Mouse (Mus musculus) myocyte (in vitro differentiated cells): ENCODE measurements around the gene Lmo2.

Source experiments
- MAX ChIP-seq: IDR thresholded peaks from one replicate; pipeline ENCODE4 v1.6.1; 2011; ENCODE audit warnings: low read depth, mild to moderate bottlenecking, control low read depth
- MYOD1 ChIP-seq, 3 experiments: IDR thresholded peaks; one replicate each; pipeline ENCODE4 v1.6.1; 2011; ENCODE audit warnings: control low read depth in 2 of 3, low read depth in 2 of 3, mild to moderate bottlenecking in 2 of 3, moderate library complexity in 1 of 3; ENCODE audit not compliant: insufficient read length in 2 of 3, control insufficient read depth in 1 of 3
- MYOG ChIP-seq, 3 experiments: IDR thresholded peaks; one replicate each; pipeline ENCODE4 v1.6.1; 2011; ENCODE audit warnings: control low read depth in 2 of 3, low read depth in 2 of 3, mild to moderate bottlenecking in 2 of 3; ENCODE audit not compliant: insufficient read length in 2 of 3, control insufficient read depth in 1 of 3, insufficient read depth in 1 of 3
- POLR2A ChIP-seq: IDR thresholded peaks from one replicate; pipeline ENCODE4 v1.6.1; 2011; ENCODE audit warnings: low read depth, mild to moderate bottlenecking, control low read depth, moderate library complexity; ENCODE audit not compliant: insufficient read length
- POLR2AphosphoS2 ChIP-seq: IDR thresholded peaks from one replicate; pipeline ENCODE4 v1.6.1; 2011; ENCODE audit warnings: low read depth, control low read depth; ENCODE audit not compliant: insufficient read length
- TCF12 ChIP-seq: IDR thresholded peaks from one replicate; pipeline ENCODE4 v1.6.1; 2011; ENCODE audit warnings: mild to moderate bottlenecking, control low read depth; ENCODE audit not compliant: poor library complexity, insufficient read depth, severe bottlenecking
- TCF3 ChIP-seq: IDR thresholded peaks from one replicate; pipeline ENCODE4 v1.6.1; 2011; ENCODE audit warnings: low read depth, control low read depth; ENCODE audit not compliant: insufficient read length
- USF1 ChIP-seq: IDR thresholded peaks from one replicate; pipeline ENCODE4 v1.6.1; 2011; ENCODE audit warnings: low read depth, mild to moderate bottlenecking, control low read depth, moderate library complexity

DNA sequence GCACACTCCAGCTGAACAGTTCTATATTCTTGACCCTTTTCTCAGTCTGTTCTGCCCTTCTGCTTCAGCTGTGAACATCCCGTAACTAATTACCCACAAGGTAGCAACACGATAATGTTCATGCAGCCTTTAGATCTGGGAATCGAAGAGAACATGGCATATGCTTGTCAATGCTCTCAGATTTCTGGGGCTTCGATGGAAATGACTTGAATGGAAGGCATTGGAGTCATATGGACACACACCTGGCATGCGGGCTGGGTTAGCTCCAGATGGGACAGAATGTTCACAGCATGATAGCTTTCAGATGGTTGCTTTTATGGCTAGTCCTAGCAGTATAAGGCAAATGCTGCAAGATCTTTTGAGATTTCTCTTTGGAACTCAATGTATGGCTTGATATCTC lies 47.2 kb upstream of the Lmo2 start:
- TF ChIP-seq POLR2A: no peak
- TF ChIP-seq USF1: no peak
- no peak for TF ChIP-seq MYOD1 (IDR thresholded peaks at IDR 0.05; ENCODE audit: control insufficient read depth in 1 of 3, insufficient read length in 2 of 3, low read depth in 2 of 3)
- no peak for TF ChIP-seq MAX
- TF ChIP-seq TCF12: no peak
- TF ChIP-seq POLR2AphosphoS2: no peak
- no peak for TF ChIP-seq MYOG (IDR thresholded peaks at IDR 0.05; ENCODE audit: control insufficient read depth in 1 of 3, insufficient read depth in 1 of 3, insufficient read length in 2 of 3, low read depth in 2 of 3)
- TF ChIP-seq TCF3: no peak
